Mouse (Mus musculus) CH12.LX (cell line): ENCODE measurements at regions not wholly inside any gene's neighbourhood (a gene's known extent, or its start where the extent isn't known, plus 50 kb on each side); places are given as distances from the start of the nearest gene placed in this dataset.

Experiments
- CTCF ChIP-seq, 2 experiments: IDR thresholded peaks in 1 of 2; conservative IDR thresholded peaks in 1 of 2; 2 replicates each; pipeline ENCODE4 v1.5.1; 2011 to 2012; ENCODE audit warnings: low read depth in 2 of 2, low read length in 2 of 2, improper control_type of control experiment in 1 of 2, inconsistent platforms in 1 of 2, mild to moderate bottlenecking in 1 of 2, moderate library complexity in 1 of 2
- EP300 ChIP-seq: IDR thresholded peaks from 2 replicates; pipeline ENCODE4 v1.6.1; 2011; ENCODE audit warnings: low read length, improper control_type of control experiment
- GABPA ChIP-seq: IDR thresholded peaks from 2 replicates; pipeline ENCODE4 v1.6.1; 2012; ENCODE audit warnings: low read depth, low read length, improper control_type of control experiment, inconsistent platforms; ENCODE audit not compliant: insufficient replicate concordance
- HCFC1 ChIP-seq: IDR thresholded peaks from 2 replicates; pipeline ENCODE4 v1.6.1; 2012; ENCODE audit warnings: low read depth, mild to moderate bottlenecking, inconsistent platforms, low read length, improper control_type of control experiment
- MAX ChIP-seq: IDR thresholded peaks from 2 replicates; pipeline ENCODE4 v1.6.1; 2011; ENCODE audit warnings: low read length, improper control_type of control experiment
- MAZ ChIP-seq: IDR thresholded peaks from 2 replicates; pipeline ENCODE4 v1.6.1; 2012; ENCODE audit warnings: low read depth, mild to moderate bottlenecking, inconsistent platforms, low read length, improper control_type of control experiment, moderate library complexity
- MXI1 ChIP-seq: IDR thresholded peaks from 2 replicates; pipeline ENCODE4 v1.6.1; 2011; ENCODE audit warnings: mild to moderate bottlenecking, low read depth, low read length, improper control_type of control experiment
- NELFE ChIP-seq: IDR thresholded peaks from 2 replicates; pipeline ENCODE4 v1.6.1; 2011; ENCODE audit warnings: low read depth, low read length, improper control_type of control experiment
- POLR2A ChIP-seq: IDR thresholded peaks from 2 replicates; pipeline ENCODE4 v1.6.1; 2011; ENCODE audit warnings: low read depth, mild to moderate bottlenecking, improper control_type of control experiment, low read length
- ZMIZ1 ChIP-seq: IDR thresholded peaks from 2 replicates; pipeline ENCODE4 v1.6.1; 2012; ENCODE audit warnings: low read depth, mild to moderate bottlenecking, inconsistent platforms, low read length, improper control_type of control experiment
- ZNF384 ChIP-seq: IDR thresholded peaks from 2 replicates; pipeline ENCODE4 v1.6.1; 2012; ENCODE audit warnings: low read depth, low read length, improper control_type of control experiment, inconsistent platforms

- no peak for TF ChIP-seq CTCF (conservative IDR thresholded peaks at IDR 0.05 in 1 of 2, IDR thresholded peaks at IDR 0.05 in 1 of 2; ENCODE audit: low read depth in 2 of 2, low read length in 2 of 2)
- TF ChIP-seq ZNF384: no peak
- no peak for TF ChIP-seq NELFE
- no peak for TF ChIP-seq POLR2A
- no peak for TF ChIP-seq HCFC1
- no peak for TF ChIP-seq GABPA
- TF ChIP-seq MAZ: no peak
- TF ChIP-seq MXI1: no peak
- no peak for TF ChIP-seq MAX
- TF ChIP-seq EP300: no peak
- no peak for TF ChIP-seq ZMIZ1
These were observed 107.1 kb downstream of the Chic2 start for GRCm38 (mm10) chr5:74937416-74937940.
